In genomic region chr11:98599291-98599690, GRCm38 (mm10) we compare ENCODE assay signal across 16 mouse cellular contexts. TPM values are rescaled to one million over a fixed set of nuclear protein-coding genes. Genes with fewer than 3 reads are reported as not detected.
DNase-seq lines count a peak whose midpoint lies in the region; ATAC-seq and TF ChIP-seq lines count a peak whose summit lies in the region.
"Had no signal": no experiment of that assay in that cellular context is flagged by ENCODE, and none has a peak within 500 bp of the region (broad histone marks: within the 10 kb centered on the region; RNA-seq: fewer than 3 reads in every experiment).

No protein-coding gene starts in this region.

- no peak overlapping the region for H3K9ac ChIP-seq in heart, embryonic 14.5 days (ENCODE audit: low read length)
- H3K9ac ChIP-seq in midbrain, embryonic 13.5 days (replicated peaks): 0 out of 2 replicates have a peak overlapping the region, but pooled peaks have one; percentile 14
- no peak overlapping the region for H3K9ac ChIP-seq in midbrain, postnatal 0 days (replicated peaks; ENCODE audit: low read length, poor library complexity, severe bottlenecking)
- peak overlapping the region; percentile 25; the same call in 1 of the 2 replicates for H3K9ac ChIP-seq in forebrain, embryonic 12.5 days
- no peak overlapping the region for H3K9ac ChIP-seq in stomach, postnatal 0 days (ENCODE audit: low read length)
- H3K9ac ChIP-seq: embryonic facial prominence, embryonic 12.5 days; midbrain, embryonic 12.5 days had no signal

- peaks cover 13 to 27% of the 10 kb centered on the region in 2 experiments for H3K4me1 ChIP-seq in heart, embryonic 14.5 days (ENCODE audit: control insufficient read depth in 2 of 2, insufficient read depth in 2 of 2, low read length in 2 of 2)
- 0 out of 2 replicates have a peak, but pooled peaks cover 8% of the 10 kb centered on the region for H3K4me1 ChIP-seq in midbrain, embryonic 13.5 days (replicated peaks)
- no peaks in the 10 kb centered on the region for H3K4me1 ChIP-seq in midbrain, postnatal 0 days (ENCODE audit: insufficient read depth, low read length)
- peaks cover 8% of the 10 kb centered on the region for H3K4me1 ChIP-seq in forebrain, embryonic 12.5 days
- peaks cover 6% of the 10 kb centered on the region; the same call in 1 of the 2 replicates for H3K4me1 ChIP-seq in stomach, postnatal 0 days (replicated peaks; ENCODE audit: control insufficient read depth, insufficient read depth)
- peaks cover 19% of the 10 kb centered on the region for H3K4me1 ChIP-seq in thymus, adult 2 months (replicated peaks; ENCODE audit: control insufficient read depth, insufficient read depth, low read length)

- H3K4me2 ChIP-seq in heart, embryonic 14.5 days (ENCODE audit: low read length): peak overlapping the region; percentile 27; the same call in 1 of the 2 replicates
- no peak overlapping the region for H3K4me2 ChIP-seq in midbrain, embryonic 13.5 days (replicated peaks)
- H3K4me2 ChIP-seq in midbrain, postnatal 0 days (ENCODE audit: low read depth, low read length, poor library complexity, severe bottlenecking): no peak overlapping the region
- no peak overlapping the region for H3K4me2 ChIP-seq in forebrain, embryonic 12.5 days
- no peak overlapping the region for H3K4me2 ChIP-seq in stomach, postnatal 0 days (replicated peaks; ENCODE audit: low read depth)
- H3K4me2 ChIP-seq: embryonic facial prominence, embryonic 12.5 days; midbrain, embryonic 12.5 days had no signal

- ATAC-seq in heart, embryonic 14.5 days (ENCODE audit: insufficient number of reproducible peaks, insufficient read depth, low FRiP score, low read depth): 0 out of 2 replicates have a peak, but pooled peaks have one; percentile 9
- ATAC-seq in midbrain, embryonic 13.5 days: no peak
- no peak for ATAC-seq in midbrain, postnatal 0 days (ENCODE audit: low FRiP score)
- no peak for ATAC-seq in forebrain, embryonic 12.5 days (ENCODE audit: low FRiP score)
- peak; percentile 27 for ATAC-seq in stomach, postnatal 0 days (ENCODE audit: low FRiP score, low TSS enrichment)

- H3K9me3 ChIP-seq in heart, embryonic 14.5 days (ENCODE audit: control insufficient read depth, low read length): no peaks in the 10 kb centered on the region
- H3K9me3 ChIP-seq in midbrain, embryonic 13.5 days: no peaks in the 10 kb centered on the region
- no peaks in the 10 kb centered on the region for H3K9me3 ChIP-seq in midbrain, postnatal 0 days (ENCODE audit: low read length)
- H3K9me3 ChIP-seq in forebrain, embryonic 12.5 days: no peaks in the 10 kb centered on the region
- H3K9me3 ChIP-seq in stomach, postnatal 0 days (ENCODE audit: control insufficient read depth, low read length): no peaks in the 10 kb centered on the region
- H3K9me3 ChIP-seq: embryonic facial prominence, embryonic 12.5 days; midbrain, embryonic 12.5 days had no signal

- no peak overlapping the region for H3K4me3 ChIP-seq in heart, embryonic 14.5 days (ENCODE audit: control insufficient read depth in 1 of 2, insufficient read depth in 1 of 2, low read depth in 1 of 2, low read length in 2 of 2)
- no peak overlapping the region for H3K4me3 ChIP-seq in midbrain, embryonic 13.5 days (replicated peaks)
- H3K4me3 ChIP-seq in midbrain, postnatal 0 days (ENCODE audit: low read depth, low read length): no peak overlapping the region
- H3K4me3 ChIP-seq in forebrain, embryonic 12.5 days (replicated peaks): no peak overlapping the region
- H3K4me3 ChIP-seq in stomach, postnatal 0 days (ENCODE audit: low read depth, low read length): no peak overlapping the region
- H3K4me3 ChIP-seq in thymus, adult 2 months (ENCODE audit: control insufficient read depth, insufficient read depth, low read length): no peak overlapping the region
- H3K4me3 ChIP-seq: embryonic facial prominence, embryonic 12.5 days; midbrain, embryonic 12.5 days had no signal

- peaks cover 2% of the 10 kb centered on the region; the same call in 1 of the 2 replicates for H3K27me3 ChIP-seq in heart, embryonic 14.5 days (ENCODE audit: control insufficient read depth, insufficient read depth, low read length)
- peaks cover 23% of the 10 kb centered on the region for H3K27me3 ChIP-seq in midbrain, embryonic 13.5 days
- no peaks in the 10 kb centered on the region for H3K27me3 ChIP-seq in midbrain, postnatal 0 days (ENCODE audit: insufficient read depth, low read length)
- peaks cover 38% of the 10 kb centered on the region for H3K27me3 ChIP-seq in forebrain, embryonic 12.5 days
- no peaks in the 10 kb centered on the region; the same call in 1 of the 2 replicates for H3K27me3 ChIP-seq in stomach, postnatal 0 days (ENCODE audit: control insufficient read depth, insufficient read depth, low read length)
- H3K27me3 ChIP-seq in thymus, adult 2 months (ENCODE audit: control insufficient read depth, insufficient read depth, low read length): no peaks in the 10 kb centered on the region

- 20% methylated on average over 18 of the region's 18 CpGs for WGBS in heart, embryonic 14.5 days
- 49% methylated on average over 18 of the region's 18 CpGs for WGBS in midbrain, embryonic 13.5 days
- WGBS in midbrain, postnatal 0 days: 38% methylated on average over 18 of the region's 18 CpGs
- 32% methylated on average over 18 of the region's 18 CpGs for WGBS in forebrain, embryonic 12.5 days
- 34% methylated on average over 18 of the region's 18 CpGs for WGBS in stomach, postnatal 0 days
- WGBS in thymus, adult 2 months: 23% methylated on average over 18 of the region's 18 CpGs

- H3K27ac ChIP-seq in heart, embryonic 14.5 days (replicated peaks in 1 of 2; ENCODE audit: control insufficient read depth in 1 of 2, insufficient read depth in 1 of 2, low read depth in 2 of 2, low read length in 2 of 2): no peak overlapping the region
- no peak overlapping the region for H3K27ac ChIP-seq in midbrain, embryonic 13.5 days
- no peak overlapping the region for H3K27ac ChIP-seq in midbrain, postnatal 0 days (ENCODE audit: low read depth, low read length)
- H3K27ac ChIP-seq in forebrain, embryonic 12.5 days: no peak overlapping the region
- no peak overlapping the region for H3K27ac ChIP-seq in stomach, postnatal 0 days (replicated peaks)
- H3K27ac ChIP-seq in thymus, adult 2 months (ENCODE audit: control insufficient read depth, insufficient read depth, low read length): no peak overlapping the region
- H3K27ac ChIP-seq: embryonic facial prominence, embryonic 12.5 days; midbrain, embryonic 12.5 days had no signal

- H3K36me3 ChIP-seq in heart, embryonic 14.5 days (ENCODE audit: control insufficient read depth, insufficient read depth, low read length): no peaks in the 10 kb centered on the region
- no peaks in the 10 kb centered on the region for H3K36me3 ChIP-seq in midbrain, embryonic 13.5 days
- no peaks in the 10 kb centered on the region for H3K36me3 ChIP-seq in midbrain, postnatal 0 days (ENCODE audit: insufficient read depth, low read length)
- no peaks in the 10 kb centered on the region for H3K36me3 ChIP-seq in forebrain, embryonic 12.5 days (replicated peaks)
- H3K36me3 ChIP-seq in stomach, postnatal 0 days (ENCODE audit: control insufficient read depth, insufficient read depth, low read length): no peaks in the 10 kb centered on the region
- no peaks in the 10 kb centered on the region for H3K36me3 ChIP-seq in thymus, adult 2 months (ENCODE audit: control insufficient read depth, insufficient read depth, low read length)
- H3K36me3 ChIP-seq: embryonic facial prominence, embryonic 12.5 days; midbrain, embryonic 12.5 days had no signal

- TF ChIP-seq EP300 in stomach, postnatal 0 days (optimal IDR thresholded peaks at IDR 0.05): no peak

- no peak for TF ChIP-seq CTCF in midbrain, postnatal 0 days (IDR thresholded peaks at IDR 0.05)
- no peak for TF ChIP-seq CTCF in stomach, postnatal 0 days (IDR thresholded peaks at IDR 0.05; ENCODE audit: low read depth)
- TF ChIP-seq CTCF in thymus, adult 2 months (IDR thresholded peaks at IDR 0.05; ENCODE audit: borderline replicate concordance, control insufficient read depth, extremely low read depth, insufficient read depth, low read length, poor library complexity): no peak

- TF ChIP-seq POLR2A in thymus, adult 2 months (IDR thresholded peaks at IDR 0.05; ENCODE audit: control insufficient read depth, extremely low read depth, insufficient read depth, low read length, poor library complexity): no peak

- no peak for DNase-seq in heart, postnatal 4 days
- DNase-seq in midbrain, postnatal 0 days (ENCODE audit: low spot score): no peak
- DNase-seq in stomach, postnatal 0 days (ENCODE audit: low spot score): no peak
- DNase-seq in thymus, adult 2 months: no peak
- DNase-seq in adrenal gland, postnatal 25 days: no peak
- DNase-seq: right cerebral cortex, postnatal 4 days had no signal

RNA-seq across cellular contexts. Expression of gene Lrrc3c, which starts 1.2 kb away (rescaled TPM):
- polyA plus RNA-seq in heart, embryonic 14.5 days (2014; fragmentation: Nextera tagmentation; extraction: Ambion mirVana): not detected in 2 replicates
- total RNA-seq in heart, postnatal 4 days (2021): not detected
- polyA plus RNA-seq in midbrain, embryonic 13.5 days (2015; fragmentation: Nextera tagmentation; extraction: Ambion mirVana): not detected in 2 replicates
- not detected in 2 replicates for total RNA-seq in midbrain, postnatal 0 days (2014; rRNA removed)
- polyA plus RNA-seq in midbrain, postnatal 0 days (2015; fragmentation: Nextera tagmentation; extraction: Ambion mirVana): not detected in 2 replicates
- polyA plus RNA-seq in forebrain, embryonic 12.5 days (2016; fragmentation: Nextera tagmentation; extraction: Ambion mirVana): not detected in 2 replicates
- polyA plus RNA-seq in stomach, postnatal 0 days (2015; fragmentation: Nextera tagmentation; extraction: Ambion mirVana): not detected in 2 replicates
- polyA plus RNA-seq in thymus, adult 2 months (2012; rRNA removed): not detected in 2 replicates
- total RNA-seq in adrenal gland, postnatal 25 days (2021): not detected in 2 replicates
- total RNA-seq: layer of hippocampus, adult 18-20 months; left cerebral cortex, postnatal 14 days; MEL had no signal
- polyA plus RNA-seq: embryonic facial prominence, embryonic 12.5 days; intestine, embryonic 14.5 days; liver, embryonic 16.5 days; midbrain, embryonic 12.5 days had no signal

RNA-seq across cellular contexts. Expression of gene Ormdl3, which starts 12.1 kb away (rescaled TPM):
- 9.4 and 11.3 TPM in 2 replicates for polyA plus RNA-seq in heart, embryonic 14.5 days (2014; fragmentation: Nextera tagmentation; extraction: Ambion mirVana)
- 10 to 100 TPM; 36.5 to 41.5 TPM for total RNA-seq in heart, postnatal 4 days (2021)
- polyA plus RNA-seq in midbrain, embryonic 13.5 days (2015; fragmentation: Nextera tagmentation; extraction: Ambion mirVana): 87.0 and 97.3 TPM in 2 replicates
- total RNA-seq in midbrain, postnatal 0 days (2014; rRNA removed): 104 and 115 TPM in 2 replicates
- 108 and 111 TPM in 2 replicates for polyA plus RNA-seq in midbrain, postnatal 0 days (2015; fragmentation: Nextera tagmentation; extraction: Ambion mirVana)
- 67.3 and 67.4 TPM in 2 replicates for polyA plus RNA-seq in forebrain, embryonic 12.5 days (2016; fragmentation: Nextera tagmentation; extraction: Ambion mirVana)
- 31.1 TPM in 2 replicates for polyA plus RNA-seq in stomach, postnatal 0 days (2015; fragmentation: Nextera tagmentation; extraction: Ambion mirVana)
- polyA plus RNA-seq in thymus, adult 2 months (2012; rRNA removed): 66.8 and 74.6 TPM in 2 replicates
- 96.8 and 98.6 TPM in 2 replicates for total RNA-seq in adrenal gland, postnatal 25 days (2021)

RNA-seq across cellular contexts. Expression of gene Gm12355, which starts 26.2 kb away (rescaled TPM):
- polyA plus RNA-seq in heart, embryonic 14.5 days (2014; fragmentation: Nextera tagmentation; extraction: Ambion mirVana): 0.68 TPM in 1 of 2 replicates, not detected in the other
- total RNA-seq in heart, postnatal 4 days (2021): 10 to 100 TPM; 29.2 to 29.5 TPM
- polyA plus RNA-seq in midbrain, embryonic 13.5 days (2015; fragmentation: Nextera tagmentation; extraction: Ambion mirVana): 0.90 and 1.5 TPM in 2 replicates
- total RNA-seq in midbrain, postnatal 0 days (2014; rRNA removed): not detected in 2 replicates
- polyA plus RNA-seq in midbrain, postnatal 0 days (2015; fragmentation: Nextera tagmentation; extraction: Ambion mirVana): 0.28 and 0.44 TPM in 2 replicates
- polyA plus RNA-seq in forebrain, embryonic 12.5 days (2016; fragmentation: Nextera tagmentation; extraction: Ambion mirVana): 1.2 and 1.4 TPM in 2 replicates
- 0.81 and 0.82 TPM in 2 replicates for polyA plus RNA-seq in stomach, postnatal 0 days (2015; fragmentation: Nextera tagmentation; extraction: Ambion mirVana)
- not detected in 2 replicates for polyA plus RNA-seq in thymus, adult 2 months (2012; rRNA removed)
- total RNA-seq in adrenal gland, postnatal 25 days (2021): 7.6 and 13.5 TPM in 2 replicates

RNA-seq across cellular contexts. Expression of gene Gsdma3, which starts 26.9 kb away (rescaled TPM):
- polyA plus RNA-seq in heart, embryonic 14.5 days (2014; fragmentation: Nextera tagmentation; extraction: Ambion mirVana): not detected in 2 replicates
- 1 to 10 TPM; 3.2 to 5.2 TPM for total RNA-seq in heart, postnatal 4 days (2021)
- polyA plus RNA-seq in midbrain, embryonic 13.5 days (2015; fragmentation: Nextera tagmentation; extraction: Ambion mirVana): not detected in 2 replicates
- not detected in 2 replicates for total RNA-seq in midbrain, postnatal 0 days (2014; rRNA removed)
- not detected in 2 replicates for polyA plus RNA-seq in midbrain, postnatal 0 days (2015; fragmentation: Nextera tagmentation; extraction: Ambion mirVana)
- polyA plus RNA-seq in forebrain, embryonic 12.5 days (2016; fragmentation: Nextera tagmentation; extraction: Ambion mirVana): not detected in 2 replicates
- not detected in 2 replicates for polyA plus RNA-seq in stomach, postnatal 0 days (2015; fragmentation: Nextera tagmentation; extraction: Ambion mirVana)
- 0.74 and 1.1 TPM in 2 replicates for polyA plus RNA-seq in thymus, adult 2 months (2012; rRNA removed)
- 25.1 and 29.1 TPM in 2 replicates for total RNA-seq in adrenal gland, postnatal 25 days (2021)
- total RNA-seq: layer of hippocampus, adult 18-20 months; MEL had no signal
- polyA plus RNA-seq: embryonic facial prominence, embryonic 12.5 days; intestine, embryonic 14.5 days; liver, embryonic 16.5 days; midbrain, embryonic 12.5 days had no signal

RNA-seq across cellular contexts. Expression of gene Gsdma2, which starts 47.3 kb away (rescaled TPM):
- not detected in 2 replicates for polyA plus RNA-seq in heart, embryonic 14.5 days (2014; fragmentation: Nextera tagmentation; extraction: Ambion mirVana)
- not detected for total RNA-seq in heart, postnatal 4 days (2021)
- not detected in 2 replicates for polyA plus RNA-seq in midbrain, embryonic 13.5 days (2015; fragmentation: Nextera tagmentation; extraction: Ambion mirVana)
- total RNA-seq in midbrain, postnatal 0 days (2014; rRNA removed): not detected in 2 replicates
- 0.12 and 0.15 TPM in 2 replicates for polyA plus RNA-seq in midbrain, postnatal 0 days (2015; fragmentation: Nextera tagmentation; extraction: Ambion mirVana)
- polyA plus RNA-seq in forebrain, embryonic 12.5 days (2016; fragmentation: Nextera tagmentation; extraction: Ambion mirVana): not detected in 2 replicates
- polyA plus RNA-seq in stomach, postnatal 0 days (2015; fragmentation: Nextera tagmentation; extraction: Ambion mirVana): 81.0 and 91.9 TPM in 2 replicates
- polyA plus RNA-seq in thymus, adult 2 months (2012; rRNA removed): 0.17 and 0.81 TPM in 2 replicates
- 0.88 and 1.8 TPM in 2 replicates for total RNA-seq in adrenal gland, postnatal 25 days (2021)
- total RNA-seq: layer of hippocampus, adult 18-20 months; left cerebral cortex, postnatal 14 days; MEL had no signal
- polyA plus RNA-seq: embryonic facial prominence, embryonic 12.5 days; intestine, embryonic 14.5 days; liver, embryonic 16.5 days; midbrain, embryonic 12.5 days had no signal

Comparison
In these comparisons a context has a peak if more than half of its experiments do, and no peak if none do; other contexts are left out.
1. H3K9ac ChIP-seq: peak in midbrain, embryonic 13.5 days (single experiment) and forebrain, embryonic 12.5 days (single experiment); none in heart, embryonic 14.5 days (single experiment), midbrain, postnatal 0 days (single experiment) and stomach, postnatal 0 days (single experiment).
2. ATAC-seq: peak in heart, embryonic 14.5 days (single experiment) and stomach, postnatal 0 days (single experiment); none in midbrain, embryonic 13.5 days (single experiment), midbrain, postnatal 0 days (single experiment) and forebrain, embryonic 12.5 days (single experiment).